Mouse (Mus musculus) adrenal gland, adult 8-10 months (tissue): Measurements from ENCODE around the gene Parp16. TPM values are rescaled to one million over a fixed set of nuclear protein-coding genes. Genes with fewer than 3 reads are reported as not detected.
A peak's percentile ranks its signal among the peaks of the same experiment; 100 is the strongest.
"Not testable (repeated sequence)": the region's sequence is repeated elsewhere in the genome, so short reads cannot be mapped to it uniquely, and the experiment has no call there.

Experiments
- DNase-seq: peaks from one replicate; pipeline ENCODE4 v3.0.0; 2022
- total RNA-seq, 4 experiments: library from RNA; stranded (reverse); gene quantifications; 2 replicates each; pipeline ENCODE4 v1.2.4; 2022

Gene Parp16
- total RNA-seq, 4 experiments from 2014 or later = 16.2 to 44.2 (median 33.1) TPM

- DNase-seq = peak; percentile 48
These were observed 19.2 kb downstream of the Parp16 start for GRCm38 (mm10) chr9:65214425-65214777.

- DNase-seq = peak; percentile 87
These were observed 19.8 kb downstream of the Parp16 start for GRCm38 (mm10) chr9:65214778-65215493.

- DNase-seq = peak; percentile 47
These were observed 20.5 kb downstream of the Parp16 start for GRCm38 (mm10) chr9:65215494-65216126.

GRCm38 (mm10) chr9:65216972-65217371 is 21.8 kb downstream of the Parp16 start:
- DNase-seq = no peak

GRCm38 (mm10) chr9:65217661-65218060 is 22.5 kb downstream of the Parp16 start:
- peak; percentile 79 for DNase-seq

GRCm38 (mm10) chr9:65218916-65219315 is 23.8 kb downstream of the Parp16 start:
- DNase-seq = no peak

- DNase-seq = not testable (repeated sequence)
These were observed 25.2 kb downstream of the Parp16 start for GRCm38 (mm10) chr9:65220398-65220797.

- DNase-seq = no peak
These were observed 28.8 kb downstream of the Parp16 start for GRCm38 (mm10) chr9:65223927-65224326.

GRCm38 (mm10) chr9:65225795-65226194 is 30.6 kb downstream of the Parp16 start:
- no peak for DNase-seq

GRCm38 (mm10) chr9:65230250-65230649 is 35.1 kb downstream of the Parp16 start:
- no peak for DNase-seq

GRCm38 (mm10) chr9:65231284-65231683 is 36.1 kb downstream of the Parp16 start:
- no peak for DNase-seq

GRCm38 (mm10) chr9:65233243-65233985 is 38.3 kb downstream of the Parp16 start:
- no peak for DNase-seq

- DNase-seq = no peak
These were observed 39.6 kb downstream of the Parp16 start for GRCm38 (mm10) chr9:65234734-65235133.

GRCm38 (mm10) chr9:65235601-65236000 is 40.4 kb downstream of the Parp16 start:
- no peak for DNase-seq

- no peak for DNase-seq
These were observed 42.5 kb downstream of the Parp16 start for GRCm38 (mm10) chr9:65237616-65238015.

- no peak for DNase-seq
These were observed 43.1 kb downstream of the Parp16 start for GRCm38 (mm10) chr9:65238191-65238760.

GRCm38 (mm10) chr9:65239176-65239575 is 44.0 kb downstream of the Parp16 start:
- DNase-seq = no peak

GRCm38 (mm10) chr9:65239731-65240130 is 44.6 kb downstream of the Parp16 start:
- DNase-seq = no peak

GRCm38 (mm10) chr9:65240587-65240986 is 45.4 kb downstream of the Parp16 start:
- no peak for DNase-seq

GRCm38 (mm10) chr9:65241973-65242372 is 46.8 kb downstream of the Parp16 start:
- no peak for DNase-seq

GRCm38 (mm10) chr9:65243249-65243648 is 48.1 kb downstream of the Parp16 start:
- DNase-seq = no peak

GRCm38 (mm10) chr9:65244036-65244806 is 49.1 kb downstream of the Parp16 start:
- DNase-seq = no peak
